Mouse (Mus musculus) forelimb bud, embryonic 11.5 days (tissue): ENCODE results near the gene Bend3.

Experiments used
- DNase-seq: peaks from one replicate; pipeline ENCODE4 v3.0.0-alpha.2; 2012; ENCODE audit warnings: low read depth, low spot score

Bend3 gene

GRCm38 (mm10) chr10:43478751-43479435 is at the start of gene Bend3:
Gene Bend3, plus strand, starts transcription at chr10:43478831.
- DNase-seq, result peak; percentile 55

- no peak for DNase-seq
Observed at GRCm38 (mm10) chr10:43430606-43431005, 48.0 kb upstream of the Bend3 start.

- DNase-seq, result no peak
Observed at GRCm38 (mm10) chr10:43434326-43434725, 44.3 kb upstream of the Bend3 start.

GRCm38 (mm10) chr10:43435757-43436156 is 42.9 kb upstream of the Bend3 start:
- DNase-seq, result no peak

- DNase-seq, result peak; percentile 81
Observed at GRCm38 (mm10) chr10:43439492-43439941, 39.1 kb upstream of the Bend3 start.

GRCm38 (mm10) chr10:43440050-43440449 is 38.6 kb upstream of the Bend3 start:
- DNase-seq, result no peak

- DNase-seq, result no peak
Observed at GRCm38 (mm10) chr10:43440981-43441740, 37.5 kb upstream of the Bend3 start.

GRCm38 (mm10) chr10:43448656-43449055 is 30.0 kb upstream of the Bend3 start:
- no peak for DNase-seq

- peak; percentile 52 for DNase-seq
Observed at GRCm38 (mm10) chr10:43451848-43452662, 26.6 kb upstream of the Bend3 start.

- DNase-seq, result no peak
Observed at GRCm38 (mm10) chr10:43452663-43452996, 26.0 kb upstream of the Bend3 start.

- no peak for DNase-seq
Observed at GRCm38 (mm10) chr10:43454219-43454618, 24.4 kb upstream of the Bend3 start.

- no peak for DNase-seq
Observed at GRCm38 (mm10) chr10:43454671-43455070, 24.0 kb upstream of the Bend3 start.

- no peak for DNase-seq
Observed at GRCm38 (mm10) chr10:43462821-43463220, 15.8 kb upstream of the Bend3 start.

GRCm38 (mm10) chr10:43463227-43463626 is 15.4 kb upstream of the Bend3 start:
- DNase-seq, result no peak

- no peak for DNase-seq
Observed at GRCm38 (mm10) chr10:43466223-43466622, 12.4 kb upstream of the Bend3 start.

- no peak for DNase-seq
Observed at GRCm38 (mm10) chr10:43467659-43468058, 11.0 kb upstream of the Bend3 start.

GRCm38 (mm10) chr10:43468293-43468692 is 10.3 kb upstream of the Bend3 start:
- no peak for DNase-seq

- DNase-seq, result no peak
Observed at GRCm38 (mm10) chr10:43475376-43475775, 3.3 kb upstream of the Bend3 start.

- no peak for DNase-seq
Observed at GRCm38 (mm10) chr10:43477459-43477858, 1.2 kb upstream of the Bend3 start.

GRCm38 (mm10) chr10:43477865-43478681 is 558 bp upstream of the Bend3 start:
- peak; percentile 72 for DNase-seq

- peak; percentile 84 for DNase-seq
Observed at GRCm38 (mm10) chr10:43479436-43480157, 966 bp downstream of the Bend3 start.
